Comparison of ENCODE assay signal across 8 mouse cellular contexts in genomic region chr3:84813436-84814156, GRCm38 (mm10). TPM values are rescaled to one million over a fixed set of nuclear protein-coding genes. Genes with fewer than 3 reads are reported as not detected.
DNase-seq lines count a peak whose midpoint lies in the region; ATAC-seq and TF ChIP-seq lines count a peak whose summit lies in the region.

No protein-coding gene starts in this region.

- TF ChIP-seq POLR2A in lung, adult 2 months (IDR thresholded peaks at IDR 0.05; ENCODE audit: borderline replicate concordance, extremely low read depth, low read depth, low read length), result no peak

- no peaks in the 10 kb centered on the region for H3K27me3 ChIP-seq in hindbrain, embryonic 14.5 days (ENCODE audit: control insufficient read depth, insufficient read depth, low read length)
- H3K27me3 ChIP-seq in midbrain, embryonic 13.5 days, result no peaks in the 10 kb centered on the region

- TF ChIP-seq CTCF in lung, adult 2 months (IDR thresholded peaks at IDR 0.05; ENCODE audit: insufficient read depth, low read length), result no peak

- 2% methylated on average over 29 of the region's 29 CpGs for WGBS in lung, adult 2 months
- under 1% methylated on average over 29 of the region's 29 CpGs for WGBS in hindbrain, embryonic 14.5 days
- under 1% methylated on average over 29 of the region's 29 CpGs for WGBS in midbrain, embryonic 13.5 days

- no peaks in the 10 kb centered on the region for H3K9me3 ChIP-seq in hindbrain, embryonic 14.5 days (ENCODE audit: control insufficient read depth, low read length)
- no peaks in the 10 kb centered on the region for H3K9me3 ChIP-seq in midbrain, embryonic 13.5 days

- ATAC-seq in hindbrain, embryonic 14.5 days (ENCODE audit: low FRiP score), result no peak; the same call in 1 of the 2 replicates
- ATAC-seq in midbrain, embryonic 13.5 days, result no peak

- peak overlapping the region; percentile 82 for H3K9ac ChIP-seq in hindbrain, embryonic 14.5 days
- H3K9ac ChIP-seq in midbrain, embryonic 13.5 days (replicated peaks), result peak overlapping the region; percentile 85

- H3K4me3 ChIP-seq in lung, adult 2 months (replicated peaks; ENCODE audit: extremely low read depth, low read depth, low read length), result peak overlapping the region; percentile 96
- peak overlapping the region; percentile 93 for H3K4me3 ChIP-seq in hindbrain, embryonic 14.5 days (replicated peaks; ENCODE audit: low read length)
- H3K4me3 ChIP-seq in midbrain, embryonic 13.5 days (replicated peaks), result peak overlapping the region; percentile 99

- no peaks in the 10 kb centered on the region for H3K36me3 ChIP-seq in hindbrain, embryonic 14.5 days (replicated peaks; ENCODE audit: control insufficient read depth, insufficient read depth)
- H3K36me3 ChIP-seq in midbrain, embryonic 13.5 days, result no peaks in the 10 kb centered on the region

- DNase-seq in lung, adult 2 months, result no peak
- no peak for DNase-seq in lung, postnatal 10 days
- DNase-seq in c-Kit-negative CD71-positive TER-119-positive erythroid progenitor cells, embryonic 14.5 days (ENCODE audit: low read depth, low spot score), result peak; percentile 37
- peak; percentile 28 for DNase-seq in hindbrain, embryonic 14.5 days (ENCODE audit: low spot score)
- no peak for DNase-seq in natural killer cell, adult 2 months (ENCODE audit: low spot score in 2 of 2)
- DNase-seq in left cerebral cortex, adult 18-20 months (ENCODE audit: low spot score in 2 of 2), result no peak
- DNase-seq in testis, postnatal 14 days (ENCODE audit: low spot score), result no peak

- H3K4me2 ChIP-seq in hindbrain, embryonic 14.5 days (replicated peaks), result peak overlapping the region; percentile 76
- peak overlapping the region; percentile 65 for H3K4me2 ChIP-seq in midbrain, embryonic 13.5 days (replicated peaks)

- no peaks in the 10 kb centered on the region; the same call in 1 of the 2 replicates for H3K4me1 ChIP-seq in lung, adult 2 months (ENCODE audit: control insufficient read depth, insufficient read depth, low read length)
- peaks cover 27% of the 10 kb centered on the region for H3K4me1 ChIP-seq in hindbrain, embryonic 14.5 days (replicated peaks; ENCODE audit: control insufficient read depth, insufficient read depth, low read length)
- H3K4me1 ChIP-seq in midbrain, embryonic 13.5 days (replicated peaks), result peaks cover 32% of the 10 kb centered on the region

- H3K27ac ChIP-seq in hindbrain, embryonic 14.5 days, result peak overlapping the region; percentile 89
- peak overlapping the region; percentile 91 for H3K27ac ChIP-seq in midbrain, embryonic 13.5 days

RNA-seq across cellular contexts. Expression of gene Fbxw7, which starts 1.5 kb away (rescaled TPM):
- 3.9 and 6.7 TPM in 2 replicates for polyA plus RNA-seq in lung, adult 2 months (2012; rRNA removed)
- 37.4 and 38.0 TPM in 2 replicates for polyA plus RNA-seq in hindbrain, embryonic 14.5 days (2014; fragmentation: Nextera tagmentation; extraction: Ambion mirVana)
- polyA plus RNA-seq in midbrain, embryonic 13.5 days (2015; fragmentation: Nextera tagmentation; extraction: Ambion mirVana), result 21.4 and 23.3 TPM in 2 replicates
- total RNA-seq in left cerebral cortex, adult 18-20 months (2021), result 100 to 1,000 TPM; 224 to 233 TPM

Comparison
In these comparisons a context has a peak if more than half of its experiments do, and no peak if none do; other contexts are left out.
1. DNase-seq: peak in c-Kit-negative CD71-positive TER-119-positive erythroid progenitor cells, embryonic 14.5 days (single experiment) and hindbrain, embryonic 14.5 days (single experiment); none in lung, adult 2 months (single experiment), lung, postnatal 10 days (single experiment), natural killer cell, adult 2 months (0 of 2), left cerebral cortex, adult 18-20 months (0 of 2) and testis, postnatal 14 days (single experiment).
2. Peak in every context shown above with its lines, with median percentiles within 50 percentile points of each other: H3K4me3 ChIP-seq.